Mouse (Mus musculus): ENCODE data around the gene Olfr95.

GRCm38 (mm10) chr17:37161394-37161793, 51.5 kb downstream of the Olfr95 start, which contains the start of gene Olfr93:
- no peak for TF ChIP-seq EP300 (IDR thresholded peaks at IDR 0.05; ENCODE audit: low read depth)
- TF ChIP-seq CTCF (IDR thresholded peaks at IDR 0.05; ENCODE audit: low read depth) = no peak

All from liver, embryonic 14.5 days (tissue).